Mouse (Mus musculus): ENCODE data around the gene Hspa2.

DNA sequence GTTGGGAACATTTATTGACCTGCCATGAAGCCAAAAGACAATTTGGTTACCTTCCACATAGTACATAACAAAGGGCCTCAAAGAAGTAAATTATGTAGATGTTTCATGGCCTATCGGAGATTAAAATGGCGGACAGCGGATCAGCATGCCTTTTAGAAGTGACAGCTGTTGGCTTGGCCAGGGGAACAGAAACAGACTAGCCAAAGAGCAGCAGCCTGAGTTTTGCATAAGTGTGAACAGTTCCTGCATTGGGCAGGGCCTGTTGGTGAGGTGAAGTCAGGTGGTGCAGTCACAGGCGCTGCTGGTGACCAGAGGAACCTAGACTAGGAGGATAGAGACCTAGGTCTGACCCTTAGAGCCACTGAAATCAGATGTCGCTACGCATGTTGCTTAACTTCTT, 26.9 kb upstream of the Hspa2 start:
- TF ChIP-seq GATA1 (IDR thresholded peaks at IDR 0.05; ENCODE audit: low read length) (no peak), TAL1 (IDR thresholded peaks at IDR 0.05; ENCODE audit: low read length) (no peak)

All from erythroblast, embryonic 14.5 days (primary cell).